Mouse (Mus musculus) CH12.LX (cell line): ENCODE results near the gene Klhl23.

Experiments used
- CHD1 ChIP-seq: IDR thresholded peaks from 2 replicates; pipeline ENCODE4 v1.6.1; 2012; ENCODE audit warnings: low read depth, low read length, improper control_type of control experiment, inconsistent platforms
- CTCF ChIP-seq, 2 experiments: IDR thresholded peaks in 1 of 2; conservative IDR thresholded peaks in 1 of 2; 2 replicates each; pipeline ENCODE4 v1.5.1; 2011 to 2012; ENCODE audit warnings: low read depth in 2 of 2, low read length in 2 of 2, improper control_type of control experiment in 1 of 2, inconsistent platforms in 1 of 2, mild to moderate bottlenecking in 1 of 2, moderate library complexity in 1 of 2
- MAFK ChIP-seq: IDR thresholded peaks from 2 replicates; pipeline ENCODE4 v1.6.1; 2011; ENCODE audit warnings: low read length, improper control_type of control experiment; ENCODE audit not compliant: insufficient replicate concordance
- NELFE ChIP-seq: IDR thresholded peaks from 2 replicates; pipeline ENCODE4 v1.6.1; 2011; ENCODE audit warnings: low read depth, low read length, improper control_type of control experiment
- POLR2AphosphoS2 ChIP-seq: IDR thresholded peaks from 2 replicates; pipeline ENCODE4 v1.6.1; 2011; ENCODE audit warnings: low read depth, low read length, improper control_type of control experiment

GRCm38 (mm10) chr2:69884581-69884980 is 62.8 kb downstream of the Klhl23 start:
- TF ChIP-seq CHD1 (no peak), MAFK (no peak), POLR2AphosphoS2 (no peak), NELFE (no peak), CTCF (conservative IDR thresholded peaks at IDR 0.05 in 1 of 2, IDR thresholded peaks at IDR 0.05 in 1 of 2; ENCODE audit: low read depth in 2 of 2, low read length in 2 of 2) (no peak)
